Mouse (Mus musculus) hematopoietic stem cell, adult 5-6 weeks (primary cell): ENCODE measurements around the gene Mrpl33. TPM values are rescaled to one million over a fixed set of nuclear protein-coding genes. Genes with fewer than 3 reads are reported as not detected.

Experiments used
- ATAC-seq, 2 experiments: fragments of 125-278 bp in 1 of 2; replicated peaks in 1 of 2; 2 replicates each; pipeline ENCODE4 v1.8.0; 2016 to 2017; ENCODE audit warnings: inconsistent platforms in 2 of 2, mild to moderate bottlenecking in 2 of 2, moderate number of reproducible peaks in 2 of 2, low read depth in 1 of 2, moderate TSS enrichment in 1 of 2; ENCODE audit not compliant: low FRiP score in 2 of 2, poor library complexity in 2 of 2, severe bottlenecking in 2 of 2, insufficient read depth in 1 of 2, low TSS enrichment in 1 of 2
- total RNA-seq: library from RNA; stranded (forward); fragments of 172-1452, 232-1000 nt; gene quantifications from 2 replicates; pipeline ENCODE4 v1.2.3, GENCODE M21; 2017

The Mrpl33 gene
- total RNA-seq, 1 experiment from 2014 or later = 92.9 TPM

GRCm38 (mm10) chr5:31713280-31713711 lies 116.6 kb downstream of the Mrpl33 start:
- no peak for ATAC-seq

GRCm38 (mm10) chr5:31713841-31714264 lies 117.1 kb downstream of the Mrpl33 start:
- ATAC-seq = peak; percentile 53 to 69; a peak in 3 of 4 replicates

Other genes starting within 250 kb of the Mrpl33 start
- gene Zfp512, start 144.5 kb upstream of the Mrpl33 start, total RNA-seq = 45.8 and 85.6 TPM in 2 replicates
- 1.1 TPM in 1 of 2 replicates, not detected in the other for gene 4930548H24Rik, start 111.2 kb upstream of the Mrpl33 start, total RNA-seq
- 26.0 and 49.4 TPM in 2 replicates for gene Gpn1, start 102.2 kb upstream of the Mrpl33 start, total RNA-seq
- gene Slc4a1ap, start 69.9 kb upstream of the Mrpl33 start, total RNA-seq = 43.1 and 71.3 TPM in 2 replicates
- gene Supt7l, start 69.1 kb upstream of the Mrpl33 start, total RNA-seq = 26.2 and 29.2 TPM in 2 replicates
- 7.3 and 17.4 TPM in 2 replicates for gene Rbks, start 100.7 kb downstream of the Mrpl33 start, total RNA-seq
- gene Babam2, start 100.7 kb downstream of the Mrpl33 start, total RNA-seq = 36.1 and 41.7 TPM in 2 replicates